Mouse (Mus musculus) lung, adult 18-20 months (tissue): ENCODE data around the gene Sh3pxd2b.

Experiments
- DNase-seq, 2 experiments: peaks; one replicate each; pipeline ENCODE4 v3.0.0; 2022; ENCODE audit warnings: mixed read lengths in 2 of 2

Gene Sh3pxd2b

DNA sequence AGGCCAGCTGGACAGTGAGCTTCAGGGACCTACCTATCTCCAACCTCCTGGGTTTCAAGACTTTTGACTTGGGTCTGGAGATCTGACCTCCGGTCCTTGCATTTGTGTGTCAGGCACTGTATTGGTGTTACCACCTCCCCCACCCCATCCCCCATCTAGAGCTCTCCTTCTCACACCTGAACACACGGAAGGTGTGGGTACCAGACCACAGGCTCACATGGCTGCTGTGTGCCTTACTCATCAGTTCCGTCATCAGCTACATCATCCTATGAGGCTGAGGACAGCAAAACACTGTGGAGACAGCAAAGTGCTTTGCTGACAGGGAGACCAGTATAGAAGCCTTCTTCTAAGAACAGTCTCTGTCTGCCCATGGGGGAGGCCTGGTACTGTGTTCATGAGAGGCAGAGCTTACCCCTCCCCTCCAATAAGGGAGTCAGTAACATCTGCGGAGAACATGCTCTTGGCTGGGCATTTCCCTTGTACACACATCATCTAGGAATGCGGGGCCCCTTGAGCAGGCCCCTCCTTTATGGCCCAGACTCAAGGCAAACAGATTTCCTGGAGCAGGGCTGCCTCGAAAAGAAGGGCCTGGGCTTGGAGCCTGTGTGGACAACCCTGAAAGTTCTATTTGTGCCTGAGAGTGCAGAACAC lies 87.9 kb downstream of the Sh3pxd2b start:
- DNase-seq: peak; percentile 71 to 81

DNA sequence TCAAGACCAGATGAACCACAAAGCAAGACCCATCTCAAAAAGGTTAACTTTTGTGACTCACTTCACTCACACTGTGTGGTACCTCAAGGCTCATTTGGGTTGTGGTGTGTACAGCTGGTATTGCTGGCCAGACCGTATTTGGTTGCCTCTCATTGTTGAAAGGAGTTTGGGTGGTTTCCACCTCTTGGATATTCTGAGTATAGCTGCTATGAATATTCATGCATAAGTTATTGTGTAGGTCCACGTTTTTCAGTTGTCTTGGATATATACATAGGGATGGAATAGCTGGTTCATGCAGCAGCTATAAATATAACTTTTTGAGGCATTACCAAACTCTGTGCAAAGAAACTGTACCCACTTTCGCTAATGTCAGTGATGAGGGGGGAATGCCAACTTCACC lies 95.0 kb downstream of the Sh3pxd2b start:
- DNase-seq: no peak

DNA sequence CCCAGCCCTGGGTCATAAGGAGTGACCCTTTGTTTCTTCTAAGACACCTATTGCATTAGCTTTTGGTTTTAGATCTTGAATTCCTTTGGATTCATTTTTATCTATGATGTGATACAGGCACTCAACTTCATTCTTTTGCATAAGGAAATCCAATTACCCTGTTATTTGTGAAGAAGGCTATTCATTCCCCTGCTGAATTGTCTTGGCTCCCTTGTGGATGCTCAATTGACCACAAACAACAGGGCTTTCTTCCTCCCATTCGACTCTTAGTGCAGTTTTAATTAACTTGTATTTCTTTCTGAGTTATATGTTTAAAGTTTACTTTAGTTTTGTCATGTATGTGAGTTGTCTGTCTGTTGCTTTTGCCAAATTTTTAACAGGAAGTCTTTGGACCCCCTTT lies 96.6 kb downstream of the Sh3pxd2b start:
- no peak for DNase-seq

DNA sequence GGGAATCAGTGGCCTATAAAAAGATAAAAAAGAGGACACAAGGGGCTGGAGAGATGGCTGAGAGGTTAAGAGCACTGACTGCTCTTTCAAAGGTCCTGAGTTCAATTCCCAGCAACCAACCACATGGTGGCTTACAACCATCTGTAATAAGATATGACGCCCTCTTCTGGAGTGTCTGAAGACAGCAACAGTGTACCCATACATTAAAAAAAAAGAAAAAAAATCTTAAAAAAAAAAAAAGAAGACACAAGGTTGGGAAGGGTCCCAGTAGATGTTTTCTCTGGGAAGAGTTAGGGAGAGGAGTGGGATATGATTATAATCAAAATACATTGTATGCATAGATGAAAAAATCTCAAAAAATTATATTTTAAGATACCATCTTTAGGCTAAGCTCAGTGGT lies 97.5 kb downstream of the Sh3pxd2b start:
- no peak for DNase-seq

DNA sequence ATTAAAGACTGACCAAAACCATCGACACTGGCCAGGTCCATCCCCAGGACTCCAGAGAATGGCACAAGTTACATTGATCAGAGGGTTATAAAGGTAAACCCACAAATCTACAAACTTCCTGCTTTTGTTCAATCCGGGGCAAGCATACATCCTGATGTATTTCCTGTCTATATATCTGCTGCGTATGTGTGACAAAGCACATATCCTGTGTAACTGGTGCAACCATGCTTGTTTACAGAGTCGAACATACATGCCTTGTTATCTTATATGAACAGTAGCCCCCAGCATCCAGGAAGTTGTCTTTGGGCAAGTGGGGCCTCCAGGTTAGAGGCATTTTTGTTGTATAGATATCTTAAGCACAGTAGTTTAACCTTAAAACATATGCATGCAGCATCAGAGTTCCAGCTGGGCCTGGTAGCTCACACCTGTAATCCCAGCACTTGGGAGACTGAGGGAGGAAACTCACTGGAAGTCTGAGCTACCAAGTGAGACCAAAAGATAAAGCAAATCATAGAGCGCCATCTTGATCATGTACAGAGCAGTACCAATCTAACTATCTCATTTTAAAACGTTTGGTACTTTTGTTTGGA lies 98.1 kb downstream of the Sh3pxd2b start:
- no peak for DNase-seq

DNA sequence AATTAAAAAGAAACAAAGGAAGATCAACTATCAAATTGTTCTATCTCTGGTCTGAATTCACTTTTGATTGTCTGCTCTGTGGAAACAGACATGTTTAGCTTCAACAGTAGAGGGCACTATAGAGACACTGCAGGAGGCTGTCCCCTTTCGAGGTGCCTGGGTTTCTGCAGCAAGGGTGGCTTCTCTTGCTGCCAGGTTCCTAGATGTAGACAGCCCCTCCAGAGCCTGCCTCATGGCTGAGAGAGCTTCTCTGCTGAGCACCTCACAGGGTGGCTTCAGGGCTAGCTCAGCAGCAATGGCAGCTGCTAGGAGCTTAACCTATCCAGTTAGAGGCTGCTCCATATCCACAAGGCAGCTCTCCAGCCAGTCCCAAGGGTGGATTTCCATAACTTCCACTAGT lies 102.6 kb downstream of the Sh3pxd2b start:
- DNase-seq: peak; percentile 31 to 53

DNA sequence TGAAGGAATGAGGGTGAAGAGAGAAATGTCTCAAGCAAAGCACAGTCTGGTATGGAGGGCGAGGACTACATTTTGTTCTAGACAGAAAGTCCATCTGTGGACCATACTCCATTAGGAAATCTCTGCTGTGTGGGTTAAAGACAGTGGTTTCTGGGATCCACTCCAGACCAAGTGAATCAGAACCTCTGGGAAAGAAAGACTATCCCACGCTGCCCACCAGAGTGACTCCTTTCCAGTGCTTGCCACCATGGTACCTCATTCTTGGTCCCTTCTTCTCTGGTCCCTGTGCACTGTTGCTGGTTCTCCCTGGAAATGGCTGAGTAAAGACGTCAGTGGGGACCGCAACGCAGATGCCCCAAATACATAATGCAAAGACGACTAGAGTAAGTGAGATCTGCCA lies 103.7 kb downstream of the Sh3pxd2b start:
- no peak for DNase-seq

DNA sequence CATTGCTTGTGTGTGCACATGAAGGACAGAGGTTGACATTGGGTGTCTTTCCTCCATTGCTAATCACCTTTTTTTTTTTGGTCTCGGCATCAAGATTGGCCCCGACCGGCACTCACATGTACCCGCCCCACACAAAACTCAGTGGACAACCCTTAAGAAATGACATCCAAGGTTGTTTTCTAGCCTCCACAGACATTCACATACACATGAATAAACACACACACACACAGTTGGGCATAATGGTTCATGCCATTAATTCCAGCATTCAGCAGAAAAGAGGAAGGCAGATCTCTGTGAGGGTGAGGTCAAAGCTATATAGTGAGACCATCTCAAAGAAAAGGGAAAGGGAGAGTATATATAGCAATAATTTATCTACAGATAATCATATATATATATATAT lies 105.1 kb downstream of the Sh3pxd2b start:
- no peak for DNase-seq

DNA sequence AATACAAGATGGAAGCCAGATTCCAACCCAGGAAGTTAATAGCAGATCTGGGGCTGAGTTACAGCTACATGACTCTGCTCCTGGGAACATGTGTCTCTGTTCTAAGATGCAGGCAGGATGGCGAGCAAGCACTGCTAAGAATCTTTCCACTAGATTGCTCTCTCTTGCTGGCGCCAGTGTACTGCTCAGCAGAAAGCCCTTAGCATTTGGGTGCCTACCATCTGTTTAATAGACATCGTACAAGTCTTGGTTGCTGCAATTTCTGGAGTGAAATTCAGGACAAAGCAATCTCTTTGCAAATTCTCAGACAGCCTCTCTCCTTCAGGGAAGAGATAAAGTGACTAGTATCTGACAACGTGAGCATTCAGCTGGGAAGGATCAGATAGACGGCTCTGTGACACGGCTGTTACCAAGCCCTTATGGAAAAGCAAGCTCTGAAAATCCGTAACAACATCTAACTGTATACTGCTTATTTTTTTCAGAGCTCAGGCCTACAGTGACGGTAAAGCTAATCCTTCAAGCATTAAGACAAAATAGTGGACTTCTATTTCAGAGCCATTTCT lies 105.8 kb downstream of the Sh3pxd2b start:
- no peak for DNase-seq

DNA sequence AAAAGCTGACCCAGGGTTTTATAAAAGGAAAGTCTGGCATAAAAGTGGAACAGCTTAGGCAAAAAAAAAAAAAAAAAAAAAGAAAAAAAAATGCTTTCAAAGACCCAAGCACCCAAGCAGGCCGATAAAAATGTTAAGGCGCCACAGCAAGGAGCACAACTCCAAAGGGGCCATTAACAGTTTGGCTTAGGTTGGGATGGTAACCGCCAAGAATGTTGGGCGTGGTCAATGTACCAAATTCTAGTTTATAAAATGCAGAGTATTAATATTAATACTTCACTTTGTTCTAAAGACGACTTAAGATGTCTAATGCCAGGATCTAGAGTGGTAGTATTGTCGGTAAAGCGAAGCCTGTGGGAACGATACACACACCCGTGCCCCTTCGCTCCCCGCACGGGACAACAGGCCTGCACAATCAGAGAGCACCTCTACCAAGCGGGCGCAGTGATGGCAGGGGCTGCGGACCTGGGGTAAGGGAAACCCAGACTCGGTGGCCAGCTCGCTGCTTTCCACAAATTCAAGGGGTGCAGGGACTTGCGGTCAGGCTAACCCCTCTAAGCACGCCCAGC lies 106.7 kb downstream of the Sh3pxd2b start:
- DNase-seq: no peak

DNA sequence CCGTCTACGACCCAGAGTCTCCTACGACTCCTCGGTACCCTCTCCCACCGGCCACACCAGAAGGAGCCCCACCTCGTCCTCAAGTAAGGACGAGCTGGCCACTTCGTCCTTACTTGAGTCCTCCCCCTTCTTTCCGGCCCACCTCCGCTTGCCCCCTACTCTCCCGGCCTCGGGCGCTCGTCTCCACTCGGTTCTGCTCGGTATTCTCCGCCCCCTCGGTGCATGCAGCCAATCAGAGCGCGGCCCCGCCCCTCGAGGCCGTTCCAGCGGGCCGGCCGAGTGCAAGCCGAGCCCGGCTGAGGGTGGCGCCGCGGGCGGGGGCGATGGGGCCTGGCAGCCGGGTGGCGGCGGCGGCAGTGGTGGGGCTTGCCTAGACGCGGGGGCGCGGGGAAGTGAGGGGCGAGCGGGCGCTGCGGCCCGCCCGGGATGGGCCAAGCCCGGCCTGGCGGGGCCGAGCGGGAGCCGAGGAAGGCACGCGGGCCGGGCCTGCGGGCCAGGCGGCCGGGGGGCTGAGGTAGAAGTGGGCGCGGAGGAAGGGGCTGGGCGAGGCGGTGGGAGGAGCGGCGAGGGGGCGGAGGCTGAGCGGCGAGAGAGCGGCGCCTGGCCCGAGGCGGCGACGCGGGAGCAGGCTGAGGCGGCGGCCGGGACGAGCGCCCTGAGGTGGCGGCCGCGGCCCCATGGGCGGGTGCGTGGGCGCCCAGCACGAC lies 107.3 kb downstream of the Sh3pxd2b start, which contains the start of gene Ubtd2:
TSS of gene Ubtd2 (plus strand) at position 571 of the 707 bp plus-strand sequence.
- DNase-seq: peak; percentile 97

DNA sequence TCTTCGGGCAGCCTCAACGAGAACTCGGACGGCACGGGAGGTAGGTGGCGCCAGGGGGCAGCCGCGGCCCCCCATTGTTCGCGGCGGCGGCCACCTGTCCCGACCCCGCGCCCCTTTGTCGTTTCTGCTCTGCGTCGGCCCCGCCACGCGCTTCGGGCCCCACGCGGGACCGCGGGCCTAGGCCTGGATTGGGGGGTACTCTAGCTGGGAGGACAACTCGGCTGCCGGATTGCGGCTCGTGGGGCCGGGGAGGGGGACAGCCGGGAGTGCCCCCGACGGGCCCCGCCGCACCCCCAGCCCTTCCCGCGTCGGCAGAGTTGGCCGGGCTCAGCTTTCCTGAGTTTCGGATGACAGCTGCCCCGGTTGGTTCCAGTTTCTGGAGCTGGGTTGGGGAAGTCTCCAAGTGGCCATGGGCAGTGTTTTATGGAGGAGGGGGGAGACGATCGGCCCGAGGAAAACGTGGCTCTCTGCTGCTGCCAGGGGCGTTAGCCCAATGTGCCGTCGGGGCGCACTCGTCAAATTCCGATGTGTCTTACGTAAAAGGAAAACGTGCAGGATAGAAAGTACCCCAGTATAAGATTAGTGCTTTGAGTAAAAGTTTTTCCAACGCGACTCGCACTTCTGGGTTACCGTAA lies 108.0 kb downstream of the Sh3pxd2b start:
- peak; percentile 52 to 53 for DNase-seq

DNA sequence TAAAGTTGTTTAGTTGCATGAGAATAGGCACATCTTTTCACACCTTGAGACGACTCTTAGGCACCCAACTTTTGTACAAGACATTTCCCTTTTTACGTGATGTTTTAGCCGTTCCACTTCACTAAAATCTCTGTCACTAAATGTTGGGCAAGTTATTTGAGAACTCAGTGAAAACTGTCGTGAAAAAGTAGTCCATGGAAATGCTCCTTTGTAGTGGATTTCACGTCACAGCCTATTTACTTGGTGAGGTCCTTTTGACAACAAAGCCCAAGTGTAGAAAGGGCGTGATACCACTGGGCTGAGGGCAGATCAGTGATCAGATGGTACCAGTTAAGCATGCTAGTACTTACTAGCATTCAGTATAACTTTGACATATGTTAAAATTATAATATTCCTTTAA lies 108.7 kb downstream of the Sh3pxd2b start:
- DNase-seq: no peak

DNA sequence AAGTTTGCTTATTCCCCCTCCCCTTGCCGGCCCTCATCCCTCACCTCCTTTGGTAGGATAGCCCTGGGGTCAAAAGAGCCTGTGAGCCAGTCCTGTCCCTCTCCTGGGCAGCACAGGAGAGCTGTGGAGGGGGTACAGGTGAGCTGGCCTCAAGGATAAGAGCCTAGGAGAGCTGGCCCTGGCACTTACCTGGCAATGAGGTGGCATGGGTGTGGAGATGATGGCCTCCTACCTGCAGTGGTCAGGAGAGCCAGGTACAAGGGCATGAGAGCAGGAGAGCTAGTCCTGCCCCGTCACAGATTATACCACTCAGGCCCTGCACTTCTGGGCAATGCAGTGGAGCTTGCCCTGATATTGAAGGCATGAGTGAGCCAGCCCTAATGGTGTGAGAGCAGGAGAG lies 116.7 kb downstream of the Sh3pxd2b start:
- DNase-seq: peak in 1 of 2 experiments; percentile 6

DNA sequence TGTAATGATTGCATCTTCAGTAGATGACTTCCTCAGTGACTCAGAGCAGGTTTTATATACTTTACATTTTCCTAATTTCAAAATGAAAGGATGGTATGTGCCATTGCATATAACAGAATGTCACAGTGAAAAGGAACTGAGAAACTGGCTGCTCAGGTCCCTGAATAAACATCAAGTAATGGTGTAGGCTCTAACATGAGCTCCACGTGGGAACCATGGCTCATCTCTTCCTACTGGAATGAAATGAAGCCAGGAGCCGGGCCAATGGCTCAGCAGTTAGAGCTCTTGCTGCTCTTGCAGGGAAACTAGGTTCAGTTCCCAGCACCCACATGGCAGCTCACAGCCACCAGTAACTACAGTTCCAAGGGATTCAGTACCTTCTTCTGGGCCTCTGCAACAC lies 124.3 kb downstream of the Sh3pxd2b start:
- no peak for DNase-seq

DNA sequence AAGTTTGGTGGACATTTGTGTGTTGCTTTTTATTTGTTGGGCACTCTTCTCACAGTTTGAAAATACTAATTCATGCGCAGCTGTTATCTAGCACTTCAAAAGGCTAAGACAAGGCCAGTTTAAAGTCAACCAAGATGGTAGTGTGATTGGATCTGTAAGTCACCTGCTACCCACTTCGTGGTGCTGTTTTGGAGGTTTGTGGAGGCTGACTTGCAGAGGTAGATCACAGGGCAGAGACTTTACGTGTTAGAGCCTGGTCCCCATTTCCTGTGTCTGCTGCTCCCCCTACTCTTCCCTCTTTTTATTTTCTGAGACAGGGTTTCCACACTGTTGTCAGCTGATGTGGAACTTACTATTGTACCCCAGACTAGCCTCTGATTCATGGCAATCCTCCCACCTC lies 127.1 kb downstream of the Sh3pxd2b start:
- no peak for DNase-seq

DNA sequence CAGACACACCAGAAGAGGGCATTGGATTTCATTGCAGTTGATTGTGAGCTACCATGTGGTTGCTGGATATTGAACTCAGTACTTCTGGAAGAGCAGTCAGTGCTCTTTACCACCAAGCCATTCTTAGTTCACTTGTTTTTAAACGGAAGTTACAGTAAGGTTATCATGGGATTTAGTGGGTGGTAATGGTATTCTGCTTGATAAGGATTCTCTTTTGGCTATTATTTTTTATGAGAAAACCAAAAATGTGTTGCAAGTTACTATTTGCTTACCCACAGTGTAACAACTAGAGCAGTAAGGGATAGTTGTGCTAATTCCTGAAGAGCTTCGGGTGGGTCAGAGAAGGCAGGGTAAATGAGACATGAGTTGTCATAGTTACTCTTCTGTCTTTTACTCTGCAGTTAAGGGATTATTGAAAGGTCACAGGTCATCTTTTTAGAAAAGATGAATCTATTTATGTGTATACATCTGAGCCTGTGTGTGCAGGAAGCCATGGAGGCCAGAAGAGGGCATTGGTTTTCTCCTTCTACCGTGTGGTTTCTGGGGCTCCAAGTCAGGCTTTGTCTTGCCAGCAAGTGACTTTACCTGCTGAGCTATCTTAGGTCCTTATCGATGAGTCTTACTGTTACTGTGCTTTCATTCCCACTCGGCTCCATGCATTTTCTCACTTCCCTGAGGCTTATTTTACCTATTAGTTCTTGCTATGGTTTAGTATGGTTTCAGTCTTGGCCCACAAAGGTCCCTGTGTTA lies 128.0 kb downstream of the Sh3pxd2b start:
- no peak for DNase-seq
